Mouse (Mus musculus): ENCODE data around the gene Tcp1.
"Not testable (repeated sequence)": the region's sequence is repeated elsewhere in the genome, so short reads cannot be mapped to it uniquely, and the experiment has no call there.

The Tcp1 gene

DNA sequence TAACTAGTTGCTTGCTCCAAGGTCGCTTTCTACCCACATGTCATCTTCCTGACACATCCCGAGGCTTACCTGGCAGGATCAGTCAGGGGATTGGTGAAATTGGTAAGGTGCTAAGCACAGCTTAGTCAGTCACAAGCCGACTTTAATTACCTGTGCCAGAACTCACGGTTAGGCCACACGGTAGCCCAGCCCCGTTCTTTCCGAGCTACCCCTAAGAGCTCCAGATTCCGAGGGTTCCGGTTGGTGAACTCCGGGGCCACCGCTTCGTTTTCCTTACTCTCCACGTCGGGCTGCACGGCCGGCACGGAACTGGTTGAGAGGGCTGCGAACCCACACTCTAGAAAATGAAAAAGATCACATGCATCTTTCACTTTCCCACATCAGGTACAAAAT, at the start of gene Tcp1:
Gene Tcp1 (plus strand): TSS at position 214 of the 393 bp plus-strand sequence.
- no peak for DNase-seq

DNA sequence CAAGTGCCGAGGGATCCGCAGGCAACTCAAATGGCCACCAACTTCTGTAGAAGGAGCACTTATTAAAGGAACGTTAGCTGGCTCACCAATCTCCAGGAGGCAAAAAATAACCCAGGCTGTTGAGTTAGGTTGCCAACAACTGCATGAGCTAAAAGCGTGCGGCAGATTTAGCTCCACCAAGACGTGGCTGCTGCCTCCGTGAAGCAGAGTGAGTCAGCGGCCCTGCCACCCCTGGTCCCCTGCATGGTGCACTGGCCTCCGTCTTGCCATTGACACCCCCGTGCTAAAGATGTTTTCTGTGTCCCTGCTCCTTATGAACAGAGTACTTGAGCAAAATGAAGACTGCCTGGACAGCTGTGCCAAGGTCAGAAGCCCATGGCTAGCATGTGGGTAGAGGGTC, 48.6 kb upstream of the Tcp1 start:
- no peak for DNase-seq

DNA sequence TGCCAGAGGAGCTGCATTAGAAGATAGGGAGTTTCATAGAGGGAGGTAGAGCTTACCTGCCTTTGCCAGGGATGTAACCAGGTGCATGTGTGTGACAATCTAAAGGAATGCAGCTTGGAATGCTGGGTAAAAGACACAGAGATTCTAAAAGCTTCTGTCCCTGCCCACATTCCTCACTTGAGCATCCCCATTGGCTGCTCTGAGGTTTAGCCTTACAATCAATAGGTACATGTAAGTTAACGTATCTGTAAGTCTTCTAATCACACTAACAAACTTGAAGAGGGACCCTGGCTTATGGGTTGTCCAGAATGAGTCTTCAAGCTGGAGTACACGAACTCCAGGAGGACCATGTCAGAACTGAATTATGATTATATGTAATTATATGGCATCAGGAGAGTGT, 47.5 kb upstream of the Tcp1 start, which contains the start of gene Mas1:
Gene Mas1 (minus strand): TSS at position 101 of the 400 bp plus-strand sequence.
- DNase-seq, result no peak

DNA sequence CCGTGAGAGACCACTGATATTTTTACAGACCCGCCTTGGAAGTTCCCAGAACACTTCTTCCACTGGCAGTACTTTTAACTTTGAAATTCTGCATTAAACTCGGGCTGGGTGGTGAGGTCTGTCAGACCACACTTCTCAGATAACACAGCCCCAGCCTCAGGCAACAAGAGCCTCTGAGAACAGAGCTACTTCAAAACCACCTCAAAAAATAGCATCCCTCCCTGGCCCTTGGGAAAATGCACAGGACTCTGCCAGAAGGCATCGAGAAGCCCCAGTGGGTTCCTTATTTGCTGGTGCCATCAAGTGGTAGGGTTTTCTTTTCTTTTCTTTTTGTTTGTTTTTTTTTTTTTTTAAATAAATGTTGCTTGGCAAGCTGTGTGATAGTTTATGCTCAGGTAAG, 46.9 kb upstream of the Tcp1 start:
- DNase-seq, result no peak

DNA sequence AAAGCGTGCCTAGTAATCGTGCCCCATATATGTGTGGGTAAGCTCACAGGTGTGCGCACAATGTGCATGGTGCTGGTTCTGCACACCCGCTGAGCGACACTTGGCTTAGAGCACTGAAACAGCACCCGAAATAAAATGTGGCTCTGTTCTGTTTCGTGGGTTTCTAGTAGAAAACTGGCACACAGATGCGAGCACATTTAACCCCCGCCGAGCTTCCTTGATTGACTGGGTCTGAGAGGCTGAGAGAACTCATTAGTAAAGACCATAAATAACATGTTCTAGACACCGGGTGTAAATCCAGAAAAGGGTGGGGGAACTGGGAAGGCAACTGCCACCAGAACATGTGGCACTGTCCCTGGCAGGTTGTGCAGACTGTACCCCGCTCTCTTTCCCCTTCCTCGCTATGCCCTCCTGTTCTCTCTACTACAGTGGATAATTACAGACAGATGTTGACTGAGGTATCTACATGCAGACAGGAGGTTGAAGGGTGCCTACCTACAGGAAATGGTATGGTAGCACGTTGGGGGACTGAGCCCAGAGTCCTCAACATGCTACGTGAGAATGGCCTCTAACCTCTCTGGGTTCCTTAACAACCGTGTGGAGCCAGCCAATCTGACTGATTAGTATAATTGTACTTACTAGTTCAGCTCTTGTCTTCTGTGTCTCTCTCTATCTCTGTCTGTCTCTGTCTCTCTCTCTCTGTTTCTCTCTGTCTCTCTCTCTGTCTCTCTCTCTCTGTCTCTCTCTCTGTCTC, 43.0 kb upstream of the Tcp1 start:
- DNase-seq, result no peak

DNA sequence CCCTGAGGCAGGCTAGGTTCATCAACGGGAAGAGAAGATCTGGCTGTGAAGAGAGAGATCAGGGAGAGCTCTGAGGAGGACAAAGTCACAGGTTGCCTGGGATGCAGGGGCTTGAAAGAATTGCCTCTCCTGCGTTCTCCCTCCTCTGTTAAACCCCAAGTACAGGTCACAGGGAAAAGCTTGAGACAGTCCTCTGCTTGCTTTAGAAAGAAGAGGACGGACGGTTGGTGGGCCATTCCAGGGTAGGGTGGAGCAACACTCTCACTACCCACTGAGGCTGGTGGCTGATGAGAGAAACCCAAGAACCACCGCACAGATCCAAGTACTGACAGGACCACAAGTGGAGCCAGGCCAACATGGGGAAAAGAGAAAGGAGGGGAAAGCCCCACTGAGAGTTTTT, 39.8 kb upstream of the Tcp1 start, which contains the start of gene Mrgprh:
Gene Mrgprh (plus strand): TSS at position 301 of the 400 bp plus-strand sequence.
- no peak for DNase-seq

DNA sequence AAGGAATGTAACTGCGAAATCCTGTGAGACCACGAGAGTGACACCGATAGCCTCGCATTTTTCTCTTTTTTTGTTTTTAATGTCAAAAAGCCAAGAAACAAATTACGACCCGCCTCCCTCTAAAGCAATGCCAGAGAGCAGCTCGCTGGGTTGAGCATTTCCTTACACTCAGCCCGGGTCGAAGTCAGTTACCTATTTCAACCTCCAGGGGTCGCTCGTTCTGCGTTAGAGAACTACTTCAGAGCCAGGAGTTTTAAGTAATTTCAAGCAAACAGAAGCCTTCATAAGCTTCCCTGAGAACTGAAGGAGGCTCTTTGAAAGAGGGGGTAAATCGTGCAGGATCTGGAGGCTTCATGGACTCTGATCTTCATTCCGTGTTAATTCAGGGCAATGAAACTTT, 35.3 kb upstream of the Tcp1 start:
- peak; percentile 93 for DNase-seq

DNA sequence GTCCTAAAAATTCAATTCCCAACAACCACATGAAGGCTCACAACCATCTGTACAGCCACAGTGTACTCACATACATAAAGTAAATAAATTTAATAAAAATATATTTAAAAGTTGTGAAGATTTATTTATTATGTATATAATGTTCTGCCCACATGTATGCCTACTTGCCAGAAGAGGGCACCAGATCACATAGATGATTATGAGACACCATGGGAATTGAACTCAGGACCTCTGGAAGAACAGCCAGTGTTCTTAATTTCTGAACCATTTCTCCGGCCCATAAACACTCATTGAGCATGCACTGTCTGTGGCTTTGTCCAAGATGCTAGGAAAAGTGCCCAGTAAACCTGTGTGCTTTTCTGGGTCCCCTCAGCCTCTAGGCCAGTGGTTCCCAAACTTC, 34.3 kb upstream of the Tcp1 start:
- no peak for DNase-seq

DNA sequence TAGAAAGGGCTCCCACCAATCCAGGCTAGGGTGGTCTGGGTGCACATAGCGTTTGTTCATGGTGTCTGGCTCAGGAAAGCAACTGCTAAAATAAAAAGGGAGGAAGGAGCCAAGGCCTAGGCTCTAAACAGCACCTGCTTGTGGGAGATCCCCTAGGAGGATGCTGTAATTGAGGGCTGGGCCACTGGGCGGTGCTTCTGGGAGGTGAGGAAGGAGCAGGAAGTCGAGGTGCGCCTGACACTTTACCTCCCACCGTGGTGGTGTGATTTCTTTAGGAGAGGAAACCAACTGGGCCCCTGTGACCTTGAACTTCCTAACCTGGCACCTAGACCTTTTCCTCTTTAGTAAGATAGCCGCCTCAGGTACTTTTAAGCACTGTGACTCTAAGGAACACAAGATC, 28.9 kb upstream of the Tcp1 start:
- no peak for DNase-seq

DNA sequence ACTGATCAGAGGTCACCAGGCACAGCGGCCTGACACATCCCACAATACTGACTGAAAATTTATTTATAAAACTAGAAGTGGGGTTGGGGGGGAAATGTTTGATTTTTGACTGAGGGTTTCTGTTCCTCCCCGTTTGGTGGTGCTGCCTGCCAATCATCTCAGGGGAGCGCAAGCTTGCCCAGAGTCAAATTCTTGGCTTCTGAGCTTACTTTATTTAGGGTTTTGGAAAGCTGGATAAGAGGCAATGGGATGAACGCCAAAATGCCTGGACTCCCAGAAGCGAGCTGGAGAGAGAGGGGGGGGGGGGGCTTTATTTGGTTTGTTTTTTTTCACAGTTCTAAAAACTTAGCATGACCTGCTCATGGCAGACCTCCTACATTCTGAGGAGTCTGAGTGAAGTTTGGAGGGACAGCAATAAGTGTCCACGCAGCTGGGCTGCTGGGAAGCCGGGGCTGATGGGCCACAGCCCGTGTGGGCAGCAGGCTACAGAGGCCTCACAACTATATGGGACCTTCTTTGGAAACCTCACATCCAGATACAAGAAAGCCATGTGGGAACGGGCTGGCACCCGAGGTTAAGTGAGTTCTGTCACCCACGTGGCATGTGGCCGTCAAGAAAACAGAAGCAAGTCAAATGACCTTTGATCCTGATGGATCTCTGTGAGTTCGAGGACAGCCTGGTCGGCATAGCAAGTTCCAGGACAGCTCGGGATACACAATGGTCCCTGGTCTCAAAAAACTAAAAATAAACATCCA, 28.3 kb upstream of the Tcp1 start:
- DNase-seq, result peak; percentile 12

DNA sequence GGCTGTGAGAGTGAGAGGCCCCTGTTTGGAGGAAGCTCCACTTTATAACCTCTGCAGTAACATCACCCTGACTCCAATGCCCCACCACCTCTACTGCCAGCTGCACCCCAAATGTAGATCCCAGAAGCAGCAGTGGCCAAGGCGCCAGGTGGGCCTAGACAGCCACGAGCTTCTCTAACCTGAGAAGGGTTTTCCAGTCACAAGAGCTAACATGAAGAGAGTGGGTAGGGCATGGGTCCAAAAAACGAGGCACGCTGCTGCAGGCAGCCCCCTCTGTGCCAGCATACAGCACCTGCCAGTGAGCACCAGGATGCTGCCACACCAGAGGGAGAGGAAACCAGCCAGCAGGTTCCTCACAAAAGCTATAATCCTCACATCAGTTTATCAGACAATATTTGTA, 24.4 kb upstream of the Tcp1 start:
- no peak for DNase-seq

DNA sequence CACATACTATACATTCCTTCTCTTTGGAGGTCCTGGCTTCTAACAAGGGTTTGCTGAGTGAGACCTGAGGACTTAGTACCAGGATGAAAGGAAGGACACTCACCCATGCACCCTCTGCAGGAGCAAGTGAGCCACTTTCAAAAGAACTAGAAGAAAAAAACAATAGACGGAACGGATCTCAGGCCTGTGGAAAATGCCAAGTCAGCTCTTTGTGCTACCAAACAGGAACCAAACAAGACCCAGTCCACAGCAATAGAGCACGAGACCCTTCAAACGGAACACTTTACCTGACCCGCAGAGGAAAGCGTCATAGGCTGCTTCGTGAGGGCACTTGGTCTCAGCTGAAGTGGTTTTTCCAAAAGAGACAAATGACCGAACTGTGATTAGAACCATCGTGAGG, 23.5 kb upstream of the Tcp1 start:
- DNase-seq, result no peak

DNA sequence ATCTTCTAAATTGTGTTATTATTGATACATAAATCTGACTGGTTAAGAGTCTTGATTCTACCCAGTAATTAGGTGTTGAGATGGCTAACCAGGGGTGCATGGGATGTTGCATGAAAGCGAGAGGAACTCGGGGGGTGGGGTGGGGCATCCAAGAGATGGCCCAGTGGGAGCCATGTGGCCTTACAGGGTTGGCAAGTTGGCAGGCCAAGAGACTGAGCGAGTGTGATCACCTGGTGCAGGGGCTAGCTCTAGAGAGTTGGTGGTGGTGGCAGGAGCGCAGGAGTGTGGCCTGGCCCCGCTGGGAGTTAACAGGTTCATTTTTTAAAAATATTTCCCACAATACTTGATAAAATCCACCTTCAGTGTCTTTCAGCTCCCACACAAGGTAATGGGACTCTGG, 17.8 kb upstream of the Tcp1 start:
- no peak for DNase-seq

DNA sequence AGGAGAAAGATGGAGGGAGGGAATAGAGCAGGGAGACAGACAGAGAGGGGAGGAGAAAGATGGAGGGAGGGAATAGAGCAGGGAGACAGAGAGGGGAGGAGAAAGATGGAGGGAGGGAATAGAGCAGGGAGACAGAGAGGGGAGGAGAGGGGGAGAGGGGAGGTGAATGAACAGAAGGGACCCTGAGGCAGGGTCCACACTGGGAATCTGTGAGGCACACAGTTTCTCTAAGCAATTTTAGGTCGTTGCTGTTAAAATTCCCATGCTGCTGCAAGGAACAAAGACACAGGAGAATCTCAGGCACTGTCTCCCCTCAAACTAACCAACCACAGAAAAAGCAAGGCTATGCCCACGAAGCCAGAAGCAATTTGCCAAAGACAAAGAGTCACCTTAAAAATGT, 16.9 kb upstream of the Tcp1 start:
- DNase-seq, result not testable (repeated sequence)

DNA sequence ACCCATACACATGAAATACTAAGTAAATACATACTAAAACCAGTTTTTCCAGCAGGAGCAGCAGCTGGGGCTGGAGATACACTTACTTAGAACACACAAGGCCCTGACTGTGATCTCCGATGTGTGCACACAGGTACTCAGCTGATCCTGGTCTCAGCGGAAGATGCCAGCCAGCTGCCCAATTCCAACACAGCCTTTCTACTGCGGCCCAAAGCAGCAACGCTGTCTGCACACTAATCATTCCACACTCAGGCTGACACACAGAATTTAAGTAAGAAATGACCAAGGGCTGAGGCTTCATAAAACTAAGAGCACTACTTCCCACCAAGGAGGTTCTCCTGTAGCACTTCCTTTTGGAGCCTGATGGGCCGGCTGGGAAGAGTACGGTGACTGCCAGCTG, 13.2 kb upstream of the Tcp1 start:
- no peak for DNase-seq

DNA sequence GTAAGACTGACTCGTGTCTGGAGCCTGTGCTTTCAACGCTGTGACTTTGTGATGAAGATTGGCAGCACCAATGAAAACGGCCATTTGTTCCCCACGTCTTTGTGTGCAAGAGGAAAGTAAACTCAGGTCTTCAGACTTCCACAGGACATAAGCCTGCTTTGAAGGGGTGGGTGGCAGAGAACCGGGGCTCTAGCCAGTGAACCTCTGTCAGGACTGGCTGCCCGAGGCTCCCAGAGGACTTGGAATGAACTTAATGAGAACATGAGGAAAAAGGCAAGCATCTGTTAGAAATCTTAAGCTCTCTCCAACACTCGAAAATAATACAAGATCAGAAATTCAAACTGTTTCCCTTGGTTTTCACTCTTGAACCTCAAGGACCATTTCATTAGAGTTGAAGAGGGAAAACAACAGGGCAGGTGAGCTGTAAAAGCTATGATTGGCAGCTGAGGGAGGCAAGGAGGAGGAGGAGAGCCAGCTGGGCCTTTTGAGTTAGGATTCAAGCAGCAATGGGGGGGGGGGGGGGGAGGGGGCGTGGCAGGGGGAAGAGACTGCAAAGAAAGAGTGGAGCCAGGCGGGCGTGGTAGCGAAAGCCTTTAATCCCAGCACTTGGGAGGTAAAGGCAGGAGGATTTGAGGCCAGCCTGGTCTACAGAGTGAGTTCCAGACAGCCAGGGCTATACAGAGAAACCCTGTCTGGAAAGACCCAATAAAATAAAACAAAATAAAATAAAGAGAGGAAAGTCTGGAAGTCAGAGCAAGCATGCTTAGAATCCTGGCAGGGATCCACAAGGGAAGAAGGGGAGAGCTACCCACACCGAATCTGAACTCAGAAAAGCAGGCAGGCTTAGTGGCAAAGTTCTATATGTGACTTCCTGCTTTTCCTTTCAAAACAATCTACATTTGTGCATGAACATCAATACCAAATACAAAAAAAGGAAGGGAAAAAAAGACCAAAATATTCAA, 11.8 kb upstream of the Tcp1 start:
- DNase-seq, result peak; percentile 70

DNA sequence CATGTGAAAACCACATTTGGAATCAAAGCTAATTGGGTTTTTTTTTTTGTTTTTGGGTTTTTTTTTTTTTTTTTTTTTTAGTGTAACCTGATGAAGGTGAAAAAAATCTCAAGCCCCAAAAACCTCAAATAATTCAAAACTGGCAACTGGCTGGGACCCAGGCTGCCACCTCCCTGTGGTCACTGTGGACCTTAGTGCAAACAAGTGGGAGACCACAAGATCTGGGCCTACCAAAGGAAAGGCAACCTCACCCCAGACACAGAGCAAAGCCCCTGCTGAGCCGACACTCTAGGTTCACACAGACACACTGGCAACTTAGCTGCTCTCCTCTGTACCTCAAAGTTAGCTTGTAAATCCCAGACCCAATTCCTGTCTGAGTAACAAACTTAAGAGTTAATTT, 11.2 kb upstream of the Tcp1 start:
- DNase-seq, result no peak

DNA sequence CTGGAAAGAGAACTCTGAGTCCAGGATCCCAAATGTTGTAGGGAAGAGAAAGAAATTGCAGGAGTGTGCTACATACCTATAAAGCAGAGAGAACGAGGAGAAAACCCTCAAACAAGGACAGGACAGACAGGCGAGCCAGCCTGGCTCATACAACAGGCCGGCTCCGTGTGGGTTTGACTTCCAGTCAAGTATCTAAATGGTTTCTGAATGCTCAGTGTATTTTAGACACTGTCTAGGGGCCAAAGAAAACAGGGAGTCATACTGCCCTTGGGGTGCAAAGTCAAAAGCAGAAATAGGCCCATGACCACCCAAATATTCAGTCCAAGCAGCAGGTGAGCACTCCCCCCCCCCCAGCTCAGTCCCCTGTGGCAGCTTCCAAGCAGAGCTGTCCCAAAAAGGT, 9.7 kb upstream of the Tcp1 start:
- no peak for DNase-seq

DNA sequence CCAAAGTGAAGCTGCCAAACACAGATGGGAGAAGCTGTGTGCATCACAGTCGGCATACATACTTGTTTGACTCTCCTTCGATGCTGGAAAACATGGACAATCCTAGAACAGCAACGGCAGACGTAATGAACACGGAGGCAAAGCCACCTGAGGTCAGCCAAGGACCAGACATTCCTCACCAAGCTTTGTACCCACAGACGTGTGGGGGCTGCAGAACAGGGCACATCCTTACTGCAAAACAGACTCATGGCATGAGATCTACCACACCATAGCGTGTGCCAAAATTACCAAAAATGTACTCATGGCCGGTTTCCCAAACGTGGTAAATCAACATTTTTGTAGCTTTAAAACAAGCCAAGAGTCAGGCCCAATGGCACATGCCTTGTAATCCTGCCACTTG, 9.1 kb upstream of the Tcp1 start:
- DNase-seq, result no peak

DNA sequence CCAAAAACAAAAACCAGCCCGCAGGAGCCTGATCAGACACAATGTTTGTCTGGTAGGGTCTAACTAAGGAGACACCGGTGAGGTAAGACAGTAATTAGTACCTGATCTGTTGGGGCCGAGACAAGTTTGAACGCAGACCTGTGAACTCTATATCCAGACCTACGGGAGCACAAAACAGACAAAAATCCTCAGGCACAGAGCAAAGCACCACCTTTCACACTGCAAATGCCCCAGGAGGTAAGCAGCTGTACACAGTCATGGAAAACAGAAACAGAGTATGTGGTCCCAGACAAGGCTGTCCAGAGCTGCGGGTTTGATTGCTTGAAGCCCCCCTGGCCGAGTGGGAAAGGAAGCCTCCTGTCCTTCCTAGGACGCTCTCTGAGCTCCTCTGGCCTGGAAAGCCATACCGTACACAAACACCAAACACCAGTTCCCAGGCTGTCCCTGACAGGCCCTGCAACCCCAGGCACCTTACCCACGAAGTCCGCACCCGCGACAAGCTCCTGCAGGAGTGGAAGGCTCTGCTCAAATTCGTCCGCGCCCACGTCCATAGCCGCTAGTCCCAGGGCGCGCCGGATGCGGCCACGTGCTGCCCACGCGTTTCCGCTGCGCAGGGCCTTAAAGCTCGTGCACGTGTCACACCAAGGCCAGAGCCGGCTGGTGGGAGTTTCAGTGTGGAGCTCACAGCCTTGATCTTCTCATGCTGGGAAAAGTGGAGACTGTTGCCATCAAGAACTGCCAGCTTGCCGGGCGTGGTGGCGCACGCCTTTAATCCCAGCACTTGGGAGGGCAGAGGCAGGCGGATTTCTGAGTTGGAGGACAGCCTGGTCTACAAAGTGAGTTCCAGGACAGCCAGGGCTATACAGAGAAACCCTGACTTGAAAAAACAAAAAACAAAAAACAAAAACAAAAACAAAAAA, 5.9 kb upstream of the Tcp1 start, which contains the start of gene Pnldc1:
Gene Pnldc1 (minus strand): TSS at position 870 of the 920 bp plus-strand sequence.
- no peak for DNase-seq

DNA sequence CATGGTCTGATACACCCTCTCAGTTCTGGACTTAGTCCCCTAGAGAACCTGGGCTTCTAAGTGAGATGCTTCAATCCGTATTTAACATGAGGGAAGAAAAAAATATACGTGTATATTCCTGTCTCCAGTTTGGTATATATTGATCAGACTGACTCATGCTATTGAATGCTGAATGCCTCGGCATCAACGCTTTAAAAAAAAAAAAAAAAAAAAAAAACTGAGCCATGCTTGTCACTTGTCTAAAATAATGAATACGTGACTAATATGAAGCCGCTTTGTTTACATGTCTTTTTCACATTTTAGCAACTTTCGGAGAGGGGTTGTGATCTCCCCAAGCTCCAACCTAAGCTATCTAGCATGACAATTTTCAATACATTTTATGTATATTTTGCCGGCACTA, 5.1 kb upstream of the Tcp1 start:
- no peak for DNase-seq

All from lung, postnatal 36 days (tissue).